Mouse (Mus musculus) ES-Bruce4 (cell line): ENCODE data around the gene Prrx2.

Experiments used
- CTCF ChIP-seq: IDR thresholded peaks from one replicate; pipeline ENCODE4 v1.8.1; 2011; ENCODE audit warnings: low read depth, low read length
- EP300 ChIP-seq: IDR thresholded peaks from 2 replicates; pipeline ENCODE4 v1.6.1; 2011; ENCODE audit warnings: low read depth, low read length; ENCODE audit not compliant: insufficient read depth
- POLR2A ChIP-seq: IDR thresholded peaks from one replicate; pipeline ENCODE4 v1.8.1; 2011; ENCODE audit warnings: low read length; ENCODE audit not compliant: insufficient read depth

DNA sequence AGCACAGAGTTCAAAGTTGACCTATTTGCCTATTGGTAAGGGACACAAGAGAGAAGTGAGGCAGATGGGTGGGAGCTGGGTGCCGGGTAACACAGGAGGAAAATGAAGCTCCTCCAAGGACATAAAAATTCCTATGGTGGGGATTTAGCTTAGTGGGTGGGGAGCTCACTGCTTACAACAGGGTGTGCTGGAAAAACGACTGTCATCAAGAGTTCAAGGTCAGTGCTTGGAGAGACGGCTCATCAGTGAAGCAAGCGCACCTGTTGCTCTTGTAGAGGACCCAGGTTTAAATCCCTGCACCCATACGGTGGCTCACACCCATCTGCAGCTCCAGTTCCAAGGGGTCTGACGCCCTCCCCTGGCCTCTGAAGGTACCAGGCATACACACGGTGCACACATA lies 59.2 kb downstream of the Prrx2 start:
- no peak for TF ChIP-seq POLR2A
- TF ChIP-seq EP300: no peak
- TF ChIP-seq CTCF: no peak
